Mouse (Mus musculus): ENCODE results near the gene Dus3l.

Dus3l gene

DNA sequence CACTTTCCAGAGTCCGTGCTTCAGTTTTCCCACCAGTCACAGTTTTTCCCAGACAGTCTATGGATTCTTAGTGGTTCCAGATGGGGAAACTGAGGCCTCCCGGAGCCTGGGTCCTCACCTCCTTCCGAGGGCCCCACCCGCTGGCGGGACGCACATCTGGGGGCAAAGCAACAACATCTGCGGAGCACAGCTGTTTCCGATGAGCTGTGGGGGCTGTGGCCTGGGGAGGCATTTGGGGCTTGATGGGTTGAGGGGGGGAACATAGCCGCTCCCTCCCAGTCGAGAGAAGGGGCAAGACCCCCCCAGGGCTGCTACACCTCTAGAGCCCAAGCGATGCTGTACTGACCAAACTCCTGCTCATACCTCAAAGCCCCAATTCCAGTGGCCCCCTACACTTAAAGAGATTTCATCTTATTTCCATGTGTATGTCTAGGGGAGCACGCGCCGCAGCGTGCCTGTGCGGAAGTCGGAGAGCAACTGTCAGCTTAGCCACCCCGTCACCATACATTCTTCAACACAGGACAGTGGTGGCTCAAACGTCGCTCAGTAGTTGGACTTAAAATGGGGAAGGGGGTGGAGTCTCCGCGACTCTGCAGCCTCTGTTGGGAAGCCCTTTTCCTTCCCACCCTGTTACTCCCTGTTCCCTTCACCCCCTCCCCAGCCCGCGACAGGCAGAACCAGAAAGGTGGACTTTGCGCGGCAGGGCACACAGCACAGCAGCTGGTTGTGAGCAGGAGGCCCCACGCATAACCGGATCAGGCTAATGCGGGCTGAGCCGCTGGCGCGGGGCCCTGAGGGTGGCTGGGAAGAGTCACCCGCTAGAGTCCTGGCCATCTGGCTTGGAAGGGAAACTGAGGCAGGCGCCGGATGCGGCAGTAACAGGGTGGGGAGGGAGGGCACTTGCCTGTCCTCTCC, 10.0 kb upstream of the Dus3l start:
- DNase-seq = no peak

DNA sequence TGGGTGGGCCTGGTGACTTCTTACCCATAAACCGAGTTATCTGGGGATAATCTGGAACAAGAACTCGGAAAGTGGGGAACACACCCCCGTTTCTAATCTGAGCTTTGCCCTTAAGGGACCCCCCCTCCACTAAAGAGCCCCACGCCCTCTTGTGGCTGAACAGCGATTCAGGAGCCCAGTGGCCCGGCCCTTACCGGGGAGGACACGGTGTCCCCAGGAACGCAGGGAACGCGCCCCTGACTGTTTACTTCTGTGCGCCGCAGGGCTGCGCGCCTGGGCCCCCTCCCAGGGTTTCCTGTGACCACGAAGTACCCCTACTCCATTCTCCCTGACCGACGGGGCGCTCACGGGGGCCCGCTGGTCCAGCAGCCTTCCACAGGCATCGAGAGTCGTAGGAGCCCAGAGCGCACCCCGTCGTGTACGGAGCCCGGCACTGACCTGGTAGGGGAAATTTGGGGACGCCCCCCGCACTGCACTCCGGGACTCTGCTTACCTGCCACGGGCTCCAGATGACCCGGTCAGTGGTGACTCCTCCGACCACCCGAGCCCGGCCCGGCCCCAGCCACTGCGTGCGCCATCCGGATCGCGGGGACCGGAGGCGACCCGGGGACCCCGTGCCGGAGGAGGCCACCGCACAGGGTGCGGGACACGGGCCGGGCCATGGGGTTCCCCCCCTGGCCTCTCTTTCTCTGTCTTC, 7.7 kb upstream of the Dus3l start:
- no peak for DNase-seq

DNA sequence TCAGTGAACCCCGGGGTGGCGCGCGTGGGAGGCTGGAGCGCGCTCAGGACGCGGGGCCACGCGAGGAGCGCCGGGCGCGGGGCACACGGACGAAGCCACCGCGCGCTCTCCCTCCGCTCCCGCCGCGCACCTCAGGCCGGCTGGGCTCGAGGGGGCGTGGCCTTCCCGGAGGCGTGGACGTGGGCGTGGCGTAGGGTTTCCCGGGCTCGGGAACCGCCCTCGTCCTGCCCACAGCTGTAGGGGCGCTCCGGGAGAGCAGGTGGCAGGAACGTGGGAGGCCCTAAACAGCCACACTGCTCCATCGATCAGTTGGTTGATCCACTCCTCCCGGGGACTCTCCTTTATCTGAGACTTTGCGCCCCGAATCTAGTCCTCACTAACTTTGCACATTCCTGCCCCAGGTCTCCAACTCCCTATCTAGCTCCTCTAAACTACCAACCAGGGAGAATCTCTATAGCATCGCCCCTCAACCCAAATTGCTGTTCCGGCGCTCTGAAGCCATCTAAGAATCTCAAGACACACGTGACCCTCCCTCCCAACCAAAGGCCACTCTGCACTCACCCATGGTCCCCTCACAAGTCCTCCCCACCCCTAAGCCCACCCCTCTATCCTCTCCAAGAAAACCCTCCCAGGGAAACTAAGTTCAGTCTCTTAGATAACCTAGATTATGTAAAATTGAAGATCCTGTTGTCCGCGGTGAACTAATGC, 7.0 kb upstream of the Dus3l start, which contains the start of gene Nrtn:
TSS of gene Nrtn (minus strand) at position 115 of the 708 bp plus-strand sequence.
- peak; percentile 64 for DNase-seq

DNA sequence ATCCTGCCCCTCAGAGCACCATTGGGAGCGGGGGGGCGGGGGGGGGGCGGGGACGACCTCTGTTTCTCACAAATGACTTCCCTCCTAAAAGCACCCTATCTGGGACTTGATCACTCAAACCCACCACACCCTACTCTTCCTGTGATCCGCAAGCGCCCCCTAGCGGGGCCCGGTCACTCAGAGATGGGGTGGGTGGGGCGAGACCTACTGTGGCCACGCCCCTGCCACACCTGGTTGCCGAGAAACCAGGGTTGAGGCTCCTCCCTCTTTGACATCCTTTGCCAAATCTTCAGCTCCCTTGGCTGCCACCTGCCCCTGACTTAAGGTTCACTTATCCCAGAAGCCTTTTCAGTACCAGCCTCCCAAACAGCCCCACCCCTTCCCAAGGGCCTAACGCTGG, 6.4 kb upstream of the Dus3l start:
- peak; percentile 62 for DNase-seq

DNA sequence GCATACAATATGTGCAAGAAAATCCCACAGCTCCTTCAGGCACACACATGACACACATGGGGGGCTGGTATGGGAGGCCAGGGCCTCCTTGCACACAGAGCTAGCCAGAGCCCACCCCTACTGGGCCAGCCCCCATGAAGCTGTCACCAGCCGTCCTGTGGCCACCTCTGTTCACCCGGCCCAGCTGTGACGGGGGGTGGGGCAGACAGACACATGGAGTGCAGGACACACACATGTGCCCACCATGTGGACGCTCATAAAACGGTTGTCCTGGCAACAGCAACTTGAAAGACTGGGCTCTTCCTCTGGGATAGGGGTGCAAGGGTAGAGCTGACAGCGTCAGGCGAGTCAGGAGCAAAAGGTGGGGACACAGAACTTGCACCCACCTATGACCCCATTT, 5.3 kb upstream of the Dus3l start:
- DNase-seq = no peak

DNA sequence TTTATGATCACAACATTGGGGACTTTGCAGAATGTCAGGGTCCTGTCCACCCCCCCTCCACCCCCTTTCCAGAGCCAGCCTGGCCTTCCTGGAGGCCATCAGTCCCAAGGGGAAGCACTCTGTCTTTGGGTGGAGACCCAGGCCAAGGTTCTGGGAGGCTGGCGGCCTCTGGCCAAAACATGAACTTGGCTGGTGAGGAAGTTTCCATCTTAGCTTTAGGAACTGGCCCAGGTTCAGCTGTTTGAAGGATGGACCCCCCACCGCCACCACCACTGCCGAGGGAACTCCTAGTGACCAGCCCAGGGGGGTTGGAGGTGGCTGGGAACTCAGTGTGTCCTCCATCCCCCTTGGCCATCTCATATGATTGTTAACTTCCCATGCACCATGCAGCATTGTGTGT, 3.5 kb upstream of the Dus3l start:
- DNase-seq = no peak

DNA sequence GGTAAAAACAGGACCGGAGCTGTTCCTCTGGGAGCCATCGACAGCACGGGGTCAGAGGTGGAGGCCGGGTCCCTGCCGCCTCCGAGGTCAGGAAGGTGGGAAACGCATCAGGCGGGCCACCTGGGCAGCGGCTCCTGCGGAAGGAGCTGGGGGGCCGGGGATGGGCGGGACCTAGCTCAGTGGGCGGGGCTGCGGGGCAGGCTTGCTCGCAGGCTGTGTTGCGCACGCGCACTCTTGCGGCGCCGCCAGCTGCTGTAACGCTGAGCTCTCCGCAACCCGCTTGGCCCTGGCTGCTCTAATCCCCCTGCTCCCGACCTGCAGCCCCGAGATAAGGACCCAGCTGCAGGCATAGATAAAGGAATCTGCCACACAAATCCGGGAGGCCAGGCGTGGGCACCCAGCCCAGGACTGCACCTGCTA, 2.6 kb upstream of the Dus3l start:
- DNase-seq = peak; percentile 86

DNA sequence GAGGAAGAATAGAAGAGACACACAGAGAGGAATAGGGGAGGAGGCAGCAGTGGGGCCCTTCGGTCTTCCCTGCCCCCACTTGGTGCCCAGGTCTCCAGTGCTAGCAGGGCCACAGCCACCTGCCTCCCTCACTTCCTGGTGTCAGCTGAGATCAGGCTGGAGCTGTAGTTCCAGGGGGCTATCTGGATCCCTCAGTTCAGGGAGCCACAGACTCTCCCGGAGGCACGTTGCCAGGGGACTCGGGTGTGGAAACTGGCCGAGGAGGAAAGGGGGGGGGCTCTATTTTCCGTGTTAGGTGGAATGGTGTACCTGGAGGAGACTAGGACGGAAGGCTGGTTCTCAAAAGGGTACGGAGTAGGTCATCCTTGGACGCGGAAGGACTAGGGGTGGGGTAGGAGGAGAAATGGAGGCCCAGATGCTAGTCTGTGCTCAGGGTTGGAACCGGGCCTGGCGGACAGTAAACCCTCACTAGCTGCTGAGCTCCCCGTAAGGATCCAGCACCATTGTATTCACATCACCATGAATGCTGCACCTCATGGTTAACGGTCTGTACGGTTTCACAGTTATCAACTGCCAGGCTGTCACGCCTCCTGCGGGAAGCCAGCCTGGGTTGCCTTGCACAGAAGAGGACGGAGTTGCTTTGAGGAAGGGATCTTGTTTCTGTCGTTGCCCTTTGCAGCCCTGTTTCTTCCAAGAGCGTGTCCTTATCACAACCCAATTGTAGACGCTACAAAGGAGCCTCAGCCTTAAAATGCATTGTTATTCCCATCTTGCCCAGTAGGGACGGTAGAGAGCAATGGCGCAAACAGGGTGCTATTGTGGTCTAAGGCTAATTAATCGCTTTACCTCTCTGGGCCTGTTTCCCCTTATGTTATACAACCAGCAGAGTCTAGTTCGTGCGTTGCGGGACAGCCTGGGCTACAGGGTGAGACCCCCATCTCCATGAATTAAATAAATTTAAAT, 1.5 kb upstream of the Dus3l start:
- DNase-seq = peak; percentile 42

DNA sequence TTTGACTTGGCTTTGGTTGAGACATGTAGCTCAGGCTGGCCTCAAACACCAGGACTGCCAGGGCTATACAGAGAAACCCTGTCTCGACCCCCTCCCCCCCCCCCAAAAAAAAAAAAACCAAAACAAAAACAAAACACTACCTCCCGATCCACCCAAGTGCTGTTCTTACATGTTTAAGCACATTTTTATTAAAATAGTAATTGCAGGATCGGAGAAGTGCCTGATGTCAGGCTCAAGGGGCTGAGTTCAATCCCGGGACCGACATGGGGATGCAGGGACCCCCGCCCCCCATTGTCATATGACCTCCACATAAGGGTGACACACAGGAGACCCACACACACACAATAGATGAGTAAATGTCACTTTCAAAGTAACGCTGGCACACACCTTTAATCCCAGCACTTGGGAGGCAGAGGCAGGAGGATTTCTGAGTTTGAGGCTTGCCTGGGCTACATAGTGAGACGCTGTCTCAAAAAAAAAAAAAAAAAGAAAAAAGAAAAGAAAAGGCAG, 761 bp upstream of the Dus3l start:
- DNase-seq = no peak

DNA sequence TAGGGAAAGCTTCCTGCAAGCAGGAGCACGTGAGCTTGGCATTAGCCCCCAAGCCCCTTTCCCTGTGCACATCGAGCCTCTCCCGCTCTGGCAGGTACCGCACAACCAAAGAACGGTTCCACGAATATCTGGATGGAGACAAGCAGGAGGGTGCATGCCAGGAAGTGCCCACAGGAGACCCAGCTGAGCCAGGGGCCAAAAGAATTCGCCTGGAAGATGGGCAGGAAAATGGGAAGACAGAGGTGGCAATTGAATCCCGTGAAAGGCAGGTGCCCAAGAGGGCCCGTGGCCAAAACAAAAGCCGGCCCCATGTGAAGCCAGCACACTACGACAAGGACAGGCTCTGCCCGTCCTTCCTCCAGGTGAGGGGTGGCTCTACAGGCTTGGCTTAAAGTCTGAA, 874 bp downstream of the Dus3l start:
- no peak for DNase-seq

DNA sequence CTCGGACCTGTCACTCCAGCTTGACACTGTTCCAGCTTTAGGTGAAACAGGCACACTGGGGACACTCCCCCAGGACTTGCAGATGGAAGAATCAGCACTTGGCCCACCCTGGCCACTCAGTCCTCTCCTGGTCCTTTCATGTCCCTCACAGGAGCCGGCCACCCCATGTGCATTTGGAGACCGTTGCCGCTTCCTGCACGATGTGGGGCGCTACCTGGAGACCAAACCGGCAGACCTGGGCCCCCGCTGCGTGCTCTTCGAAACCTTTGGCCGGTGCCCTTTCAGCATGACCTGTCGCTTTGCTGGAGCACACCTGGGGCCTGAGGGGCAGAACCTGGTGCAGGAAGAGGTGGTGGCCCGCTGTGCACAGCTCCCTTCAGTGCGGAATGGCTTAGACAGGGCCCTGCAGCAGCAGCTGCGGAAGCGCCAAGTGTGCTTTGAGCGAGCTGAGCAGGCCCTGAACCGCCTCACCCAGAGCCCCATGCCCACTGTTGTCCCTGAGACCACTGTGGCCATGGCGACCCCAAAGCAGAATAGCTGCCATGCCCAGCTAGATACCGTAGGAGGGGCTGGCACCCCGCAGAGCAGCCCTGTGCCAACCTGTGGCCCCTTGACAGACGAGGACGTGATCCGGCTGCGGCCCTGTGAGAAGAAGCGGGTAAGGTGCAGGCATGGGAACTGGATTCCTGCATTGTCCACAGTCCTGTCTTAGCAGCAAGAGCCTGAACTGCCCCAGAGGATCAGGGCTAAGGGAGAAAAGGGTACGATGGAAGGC, 2.3 kb downstream of the Dus3l start:
- DNase-seq = no peak

DNA sequence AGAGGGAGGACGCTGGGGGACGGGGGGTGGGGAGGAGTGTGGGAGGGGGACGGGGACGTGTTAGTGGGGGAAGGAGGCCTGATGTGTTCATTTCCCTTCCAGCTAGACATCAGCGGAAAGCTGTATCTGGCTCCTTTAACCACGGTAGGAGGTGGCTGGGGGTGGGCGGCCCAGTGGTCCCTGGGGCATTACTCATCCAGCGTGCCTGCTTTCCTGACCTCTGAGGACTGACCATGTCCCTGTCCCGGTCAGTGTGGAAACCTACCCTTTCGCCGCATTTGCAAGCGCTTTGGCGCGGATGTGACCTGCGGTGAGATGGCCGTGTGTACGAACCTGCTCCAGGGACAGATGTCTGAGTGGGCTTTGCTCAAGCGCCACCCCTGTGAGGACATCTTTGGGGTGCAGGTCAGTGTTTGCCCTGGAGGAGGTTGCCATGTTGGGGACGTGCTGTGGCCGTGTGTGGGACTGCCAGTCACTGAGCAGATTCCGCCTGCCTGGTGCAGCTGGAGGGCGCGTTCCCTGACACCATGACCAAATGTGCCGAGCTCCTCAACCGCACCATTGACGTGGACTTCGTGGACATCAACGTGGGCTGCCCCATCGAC, 3.1 kb downstream of the Dus3l start:
- DNase-seq = no peak

DNA sequence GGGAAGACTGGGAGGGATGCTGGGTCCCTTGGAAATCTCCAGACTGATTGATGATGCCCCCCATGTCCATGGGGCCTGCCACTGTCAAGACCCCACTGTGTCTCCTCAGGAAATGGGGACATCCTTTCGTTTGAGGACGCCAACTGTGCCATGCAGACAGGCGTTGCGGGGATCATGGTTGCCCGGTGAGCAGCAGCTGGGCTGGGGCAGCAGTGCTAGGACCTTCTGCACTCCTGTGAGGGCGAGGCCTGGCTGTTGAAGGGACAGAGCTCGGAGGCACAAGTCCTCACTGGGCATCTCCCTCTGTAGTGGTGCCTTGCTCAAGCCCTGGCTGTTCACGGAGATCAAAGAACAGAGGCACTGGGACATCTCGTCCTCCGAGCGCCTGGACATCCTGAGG, 4.4 kb downstream of the Dus3l start:
- no peak for DNase-seq

DNA sequence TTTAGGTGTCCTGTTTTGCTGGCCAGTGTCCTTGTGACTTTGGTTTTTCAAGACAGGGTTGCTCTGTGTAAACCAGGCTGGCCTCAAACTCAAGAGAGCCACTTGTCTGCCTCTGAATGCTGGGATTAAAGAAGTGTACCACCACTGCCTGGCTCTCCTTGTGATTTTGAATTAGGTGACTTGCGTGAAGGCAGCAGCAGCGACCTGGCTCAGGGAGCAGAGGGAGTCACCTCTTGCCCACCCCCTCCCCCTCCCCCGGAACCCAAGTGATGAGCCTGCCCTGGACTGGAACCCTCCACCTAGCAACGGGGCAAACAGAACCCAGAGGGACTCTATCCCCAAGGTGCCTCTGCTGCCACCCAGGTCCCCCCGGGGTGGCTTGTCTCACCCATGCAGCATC, 5.4 kb downstream of the Dus3l start, which contains the start of gene Prr22:
TSS of gene Prr22 (plus strand) at position 301 of the 400 bp plus-strand sequence.
- no peak for DNase-seq

DNA sequence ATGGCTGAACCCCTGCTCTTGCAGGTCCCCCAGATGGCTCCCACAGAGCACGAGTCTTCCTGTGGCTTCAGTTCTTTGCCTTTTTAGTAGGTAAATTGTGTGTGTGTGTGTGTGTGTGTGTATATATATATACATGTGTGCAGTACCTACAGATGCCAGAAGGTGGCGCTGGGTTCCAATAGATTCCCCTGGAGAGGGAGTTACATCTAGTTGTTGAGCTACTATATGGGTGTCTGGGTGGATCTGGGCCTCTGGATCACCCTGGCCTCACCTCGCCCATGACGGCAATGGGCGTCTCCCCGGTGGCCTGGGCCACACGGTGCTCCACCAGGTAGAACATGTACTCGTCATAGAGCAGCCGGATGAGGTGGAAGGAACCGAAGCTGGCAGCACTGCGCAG, 13.0 kb downstream of the Dus3l start:
- DNase-seq = no peak

DNA sequence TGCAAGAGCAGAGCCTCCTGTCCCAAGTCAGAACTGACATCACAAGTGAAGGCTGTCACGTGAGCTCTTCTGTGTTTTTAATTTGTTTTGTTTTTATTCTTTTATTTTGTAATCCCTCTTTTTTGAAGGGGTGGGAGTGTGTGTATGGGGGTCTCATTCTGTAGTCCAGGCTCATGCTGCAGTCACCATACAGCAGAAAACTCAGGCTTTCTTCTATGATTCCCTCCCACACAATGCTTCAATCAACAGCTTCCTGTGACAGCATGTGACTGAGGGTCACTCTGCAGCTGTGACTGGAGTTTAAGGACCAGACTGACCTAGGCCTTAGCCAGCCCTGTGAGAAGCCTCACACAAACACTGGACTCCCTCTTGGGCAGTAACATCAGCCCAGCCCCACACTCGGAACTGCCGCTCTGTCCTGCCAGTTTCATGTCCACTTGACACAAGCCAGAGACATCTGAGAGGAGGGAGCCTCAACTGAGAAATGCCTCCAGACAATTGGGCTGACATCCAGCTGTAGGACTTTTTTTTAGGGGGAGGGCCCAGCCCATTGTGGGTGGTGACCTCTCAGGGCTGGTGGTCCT, 14.3 kb downstream of the Dus3l start:
- DNase-seq = no peak

DNA sequence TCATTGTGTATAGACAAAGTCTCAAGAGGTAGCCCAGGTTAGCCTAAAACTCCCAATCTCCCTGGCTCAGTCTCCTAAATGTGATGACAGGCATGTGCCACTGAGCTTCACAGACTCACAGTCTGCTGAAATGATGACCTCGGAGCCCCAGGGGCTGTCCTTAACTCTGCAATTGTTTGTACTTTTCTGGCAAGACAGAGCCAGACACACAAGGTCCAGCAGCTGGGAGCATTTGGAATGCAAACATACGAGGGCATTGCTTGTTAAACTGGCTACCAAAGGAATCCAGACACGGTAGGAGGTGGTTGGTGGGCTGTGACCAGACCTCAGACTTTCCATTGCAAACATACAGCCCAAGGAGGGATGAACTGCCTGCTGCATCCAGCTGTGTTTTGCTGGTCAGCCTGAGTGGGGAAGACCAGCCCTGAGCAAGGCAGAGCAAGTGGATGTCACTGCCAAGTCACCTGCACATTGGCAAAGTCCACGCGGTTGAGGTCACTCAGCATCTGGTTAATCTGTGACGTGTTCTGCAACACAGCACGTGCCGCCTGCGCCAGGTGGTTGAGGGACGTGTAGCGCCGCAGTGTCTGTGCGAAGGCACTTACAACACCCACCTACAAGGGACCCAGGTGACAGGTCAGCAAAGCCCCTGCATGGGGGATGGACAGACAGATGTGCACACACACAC, 15.9 kb downstream of the Dus3l start:
- no peak for DNase-seq

DNA sequence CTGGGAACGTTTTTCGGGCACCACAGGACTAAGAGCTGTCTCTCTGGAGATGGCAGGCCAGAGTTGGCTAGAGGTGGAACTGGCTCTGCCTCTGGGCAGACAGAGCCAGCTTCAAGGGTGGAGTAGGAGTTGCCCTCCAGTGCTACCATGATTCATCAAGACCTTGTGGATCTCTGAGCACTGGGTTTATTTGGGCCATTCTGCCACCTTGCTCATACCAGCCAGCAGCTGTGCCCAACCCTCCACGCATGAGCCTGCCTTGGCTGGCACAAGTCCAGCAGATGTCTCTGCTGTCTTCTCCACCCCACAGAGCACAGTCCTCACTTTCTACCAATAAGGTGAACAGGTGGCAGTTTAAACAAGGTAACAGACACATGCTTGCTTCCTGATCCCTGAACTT, 24.3 kb downstream of the Dus3l start:
- no peak for DNase-seq

DNA sequence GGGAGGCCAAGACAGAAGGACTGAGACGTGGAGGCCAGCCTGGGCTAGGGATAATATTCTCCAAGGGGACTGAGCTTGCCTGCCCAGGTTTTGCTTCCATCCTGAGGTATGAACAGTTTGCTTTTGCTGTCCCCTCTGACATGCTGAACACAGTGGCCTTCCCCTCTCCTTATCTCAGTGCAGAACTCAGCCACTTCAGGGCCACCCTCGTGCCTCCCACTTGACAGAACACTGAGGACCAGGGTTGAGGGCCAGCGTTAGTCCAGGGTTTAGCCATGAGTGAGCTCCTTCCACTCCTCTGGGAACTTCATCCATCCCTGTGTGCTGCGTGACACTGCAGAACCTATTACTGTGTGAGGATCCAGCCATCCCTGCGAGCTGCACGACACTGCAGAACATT, 24.7 kb downstream of the Dus3l start:
- DNase-seq = no peak

DNA sequence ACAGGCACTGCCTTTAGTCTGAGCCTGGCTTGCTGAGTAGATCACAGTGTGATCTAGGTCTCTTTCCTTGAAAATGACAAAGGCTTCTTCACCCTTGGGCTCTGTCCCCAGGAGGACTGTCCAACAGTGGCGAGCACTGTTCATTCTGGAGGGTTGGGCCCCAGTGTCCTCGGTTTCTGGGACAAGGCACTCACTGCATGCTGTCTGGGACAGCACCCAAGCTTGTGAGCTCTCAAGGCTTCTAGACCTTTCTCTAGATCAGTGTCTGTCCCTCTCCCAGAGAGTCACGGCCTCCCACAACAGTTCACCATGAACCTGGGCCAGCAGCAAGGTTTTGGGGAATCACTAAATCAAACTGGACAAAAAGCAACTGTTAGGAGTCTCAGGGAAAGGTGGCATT, 28.0 kb downstream of the Dus3l start:
- DNase-seq = no peak

All from right cerebral cortex, postnatal 25 days (tissue).